Mouse (Mus musculus) myocyte (in vitro differentiated cells): ENCODE measurements at regions not wholly inside any gene's neighbourhood (a gene's known extent, or its start where the extent isn't known, plus 50 kb on each side); places are given as distances from the start of the nearest gene placed in this dataset.

Source experiments
- H3K27me3 ChIP-seq: one replicate; pipeline ENCODE4 v1.6.1; 2011; ENCODE audit not compliant: control insufficient read depth, insufficient read depth, insufficient read length
- H3K36me3 ChIP-seq: one replicate; pipeline ENCODE4 v1.6.1; 2011; ENCODE audit not compliant: control insufficient read depth, insufficient read depth
- H3K4me2 ChIP-seq: one replicate; pipeline ENCODE4 v1.6.1; 2011; ENCODE audit warnings: low read depth, control low read depth
- H3K4me3 ChIP-seq: one replicate; pipeline ENCODE4 v1.5.1; 2011; ENCODE audit warnings: mild to moderate bottlenecking, control low read depth, moderate library complexity
- H3K79me2 ChIP-seq: one replicate; pipeline ENCODE4 v1.6.1; 2011; ENCODE audit not compliant: control insufficient read depth, insufficient read depth
- H3ac ChIP-seq: one replicate; pipeline ENCODE4 v1.6.1; 2011; ENCODE audit not compliant: control insufficient read depth, insufficient read length
- CEBPB ChIP-seq: IDR thresholded peaks from 2 replicates; pipeline ENCODE4 v1.6.1; 2011; ENCODE audit warnings: mild to moderate bottlenecking, moderate library complexity; ENCODE audit not compliant: poor library complexity, insufficient read depth, severe bottlenecking
- E2F4 ChIP-seq: IDR thresholded peaks from one replicate; pipeline ENCODE4 v1.6.1; 2011; ENCODE audit warnings: mild to moderate bottlenecking, control low read depth, moderate library complexity; ENCODE audit not compliant: insufficient read depth
- MAX ChIP-seq: IDR thresholded peaks from one replicate; pipeline ENCODE4 v1.6.1; 2011; ENCODE audit warnings: low read depth, mild to moderate bottlenecking, control low read depth
- MYOD1 ChIP-seq, 3 experiments: IDR thresholded peaks; one replicate each; pipeline ENCODE4 v1.6.1; 2011; ENCODE audit warnings: control low read depth in 2 of 3, low read depth in 2 of 3, mild to moderate bottlenecking in 2 of 3, moderate library complexity in 1 of 3; ENCODE audit not compliant: insufficient read length in 2 of 3, control insufficient read depth in 1 of 3
- MYOG ChIP-seq, 3 experiments: IDR thresholded peaks; one replicate each; pipeline ENCODE4 v1.6.1; 2011; ENCODE audit warnings: control low read depth in 2 of 3, low read depth in 2 of 3, mild to moderate bottlenecking in 2 of 3; ENCODE audit not compliant: insufficient read length in 2 of 3, control insufficient read depth in 1 of 3, insufficient read depth in 1 of 3
- POLR2A ChIP-seq: IDR thresholded peaks from one replicate; pipeline ENCODE4 v1.6.1; 2011; ENCODE audit warnings: low read depth, mild to moderate bottlenecking, control low read depth, moderate library complexity; ENCODE audit not compliant: insufficient read length
- POLR2AphosphoS2 ChIP-seq: IDR thresholded peaks from one replicate; pipeline ENCODE4 v1.6.1; 2011; ENCODE audit warnings: low read depth, control low read depth; ENCODE audit not compliant: insufficient read length
- REST ChIP-seq: IDR thresholded peaks from one replicate; pipeline ENCODE4 v1.6.1; 2011; ENCODE audit warnings: mild to moderate bottlenecking, control low read depth, moderate library complexity; ENCODE audit not compliant: insufficient read depth, insufficient read length
- SRF ChIP-seq: IDR thresholded peaks from one replicate; pipeline ENCODE4 v1.6.1; 2011; ENCODE audit warnings: low read depth; ENCODE audit not compliant: control insufficient read depth, insufficient read length
- TCF12 ChIP-seq: IDR thresholded peaks from one replicate; pipeline ENCODE4 v1.6.1; 2011; ENCODE audit warnings: mild to moderate bottlenecking, control low read depth; ENCODE audit not compliant: poor library complexity, insufficient read depth, severe bottlenecking
- TCF3 ChIP-seq: IDR thresholded peaks from one replicate; pipeline ENCODE4 v1.6.1; 2011; ENCODE audit warnings: low read depth, control low read depth; ENCODE audit not compliant: insufficient read length
- USF1 ChIP-seq: IDR thresholded peaks from one replicate; pipeline ENCODE4 v1.6.1; 2011; ENCODE audit warnings: low read depth, mild to moderate bottlenecking, control low read depth, moderate library complexity

- Histone ChIP-seq H3K4me2 (no peak overlapping the region), H3K27me3 (no peaks in the 10 kb centered on the region), H3K79me2 (no peaks in the 10 kb centered on the region), H3K36me3 (no peaks in the 10 kb centered on the region), H3K4me3 (no peak overlapping the region), H3ac (no peak overlapping the region)
- TF ChIP-seq MYOD1 (IDR thresholded peaks at IDR 0.05; ENCODE audit: control insufficient read depth in 1 of 3, insufficient read length in 2 of 3, low read depth in 2 of 3) = no peak
- no peak for TF ChIP-seq TCF3
- TF ChIP-seq POLR2AphosphoS2 = no peak
These were observed 467.8 kb downstream of the Gm4340 start for GRCm38 (mm10) chr10:104661672-104662071.

- Histone ChIP-seq H3K4me2 (no peak overlapping the region), H3K4me3 (no peak overlapping the region), H3K36me3 (no peaks in the 10 kb centered on the region), H3K79me2 (no peaks in the 10 kb centered on the region), H3K27me3 (no peaks in the 10 kb centered on the region), H3ac (no peak overlapping the region)
- TF ChIP-seq MYOD1 (IDR thresholded peaks at IDR 0.05; ENCODE audit: control insufficient read depth in 1 of 3, insufficient read length in 2 of 3, low read depth in 2 of 3) = no peak
- TF ChIP-seq CEBPB = no peak
- TF ChIP-seq POLR2A = no peak
- TF ChIP-seq USF1 = no peak
- TF ChIP-seq SRF = no peak
- no peak for TF ChIP-seq POLR2AphosphoS2
- no peak for TF ChIP-seq MAX
- no peak for TF ChIP-seq REST
These were observed 474.4 kb downstream of the Gm4340 start for GRCm38 (mm10) chr10:104668286-104668685.

- no peak overlapping the region for H3ac ChIP-seq
- H3K79me2 ChIP-seq = no peaks in the 10 kb centered on the region
- H3K4me2 ChIP-seq = no peak overlapping the region
- H3K36me3 ChIP-seq = no peaks in the 10 kb centered on the region
- TF ChIP-seq POLR2A = no peak
- TF ChIP-seq MYOD1 (IDR thresholded peaks at IDR 0.05; ENCODE audit: control insufficient read depth in 1 of 3, insufficient read length in 2 of 3, low read depth in 2 of 3) = no peak
- TF ChIP-seq E2F4 = no peak
- no peak for TF ChIP-seq SRF
- TF ChIP-seq USF1 = no peak
- TF ChIP-seq TCF3 = no peak
- TF ChIP-seq CEBPB = no peak
- no peak for TF ChIP-seq TCF12
- no peak for TF ChIP-seq MYOG (IDR thresholded peaks at IDR 0.05; ENCODE audit: control insufficient read depth in 1 of 3, insufficient read depth in 1 of 3, insufficient read length in 2 of 3, low read depth in 2 of 3)
- no peak for TF ChIP-seq MAX
- TF ChIP-seq REST = no peak
- TF ChIP-seq POLR2AphosphoS2 = no peak
- no peaks in the 10 kb centered on the region for H3K27me3 ChIP-seq
- H3K4me3 ChIP-seq = no peak overlapping the region
These were observed 491.0 kb downstream of the Gm4340 start for GRCm38 (mm10) chr10:104684717-104685336.

- no peaks in the 10 kb centered on the region for H3K36me3 ChIP-seq
- H3K27me3 ChIP-seq = no peaks in the 10 kb centered on the region
- no peak overlapping the region for H3K4me3 ChIP-seq
- TF ChIP-seq POLR2A = no peak
- no peak for TF ChIP-seq POLR2AphosphoS2
- no peak for TF ChIP-seq MYOD1 (IDR thresholded peaks at IDR 0.05; ENCODE audit: control insufficient read depth in 1 of 3, insufficient read length in 2 of 3, low read depth in 2 of 3)
- TF ChIP-seq E2F4 = no peak
- H3K79me2 ChIP-seq = no peaks in the 10 kb centered on the region
- no peak overlapping the region for H3K4me2 ChIP-seq
- no peak overlapping the region for H3ac ChIP-seq
These were observed 492.0 kb downstream of the Gm4340 start for GRCm38 (mm10) chr10:104685857-104686256.

GRCm38 (mm10) chr10:104686669-104687068 lies 492.8 kb downstream of the Gm4340 start:
- Histone ChIP-seq H3K36me3 (no peaks in the 10 kb centered on the region), H3K4me2 (no peak overlapping the region), H3K4me3 (no peak overlapping the region), H3K79me2 (no peaks in the 10 kb centered on the region), H3ac (no peak overlapping the region), H3K27me3 (no peaks in the 10 kb centered on the region)
- TF ChIP-seq E2F4 = no peak
- TF ChIP-seq TCF3 = no peak

GRCm38 (mm10) chr10:104694974-104695373 lies 501.1 kb downstream of the Gm4340 start:
- Histone ChIP-seq H3K79me2 (no peaks in the 10 kb centered on the region), H3K4me2 (no peak overlapping the region), H3K27me3 (no peaks in the 10 kb centered on the region), H3ac (no peak overlapping the region), H3K4me3 (no peak overlapping the region), H3K36me3 (no peaks in the 10 kb centered on the region)
- no peak for TF ChIP-seq POLR2A
- no peak for TF ChIP-seq SRF
- TF ChIP-seq POLR2AphosphoS2 = no peak
- TF ChIP-seq MAX = no peak
- TF ChIP-seq USF1 = no peak
- no peak for TF ChIP-seq TCF3
